Mouse (Mus musculus): Measurements from ENCODE around the gene Frmd4a. TPM values are rescaled to one million over a fixed set of nuclear protein-coding genes. Genes with fewer than 3 reads are reported as not detected.

Frmd4a gene
- polyA plus RNA-seq, 1 experiment from 2014 or later = 39.5 TPM

DNA sequence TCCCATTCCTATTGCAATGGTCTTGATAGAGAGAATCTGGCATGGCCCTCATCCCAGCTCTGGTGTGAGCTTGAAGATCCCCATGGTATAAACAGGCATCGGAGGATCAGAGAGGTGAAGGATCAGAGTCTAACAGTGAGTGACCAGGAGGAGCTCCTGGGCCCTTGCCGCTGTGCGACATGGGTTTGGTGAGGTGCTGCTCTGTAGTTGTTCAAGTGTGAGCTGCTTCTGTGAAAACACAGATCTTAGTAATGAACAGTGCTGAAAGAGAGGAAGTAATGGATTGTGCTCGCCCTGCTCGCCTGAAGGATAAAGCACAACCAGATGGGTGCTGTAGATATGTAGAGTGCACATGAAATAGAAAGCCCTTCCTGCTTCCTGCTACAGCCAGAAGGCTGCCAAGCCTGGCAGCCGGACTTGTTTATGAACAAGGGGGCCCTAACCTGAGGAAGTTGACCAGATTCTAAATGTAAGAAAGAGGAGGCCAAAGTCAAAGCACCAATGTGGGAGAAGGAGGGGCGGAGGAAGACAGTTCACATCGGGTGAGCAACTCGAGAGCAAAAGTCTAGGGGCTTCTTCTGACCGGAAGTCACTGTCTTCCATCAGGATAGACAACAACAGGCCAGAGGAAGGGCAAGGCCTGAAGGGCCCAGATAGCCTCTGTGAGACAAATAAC, 552.8 kb downstream of the Frmd4a start:
- no peak for ATAC-seq (ENCODE audit: insufficient number of reproducible peaks, low FRiP score, low TSS enrichment, low read depth)
- Histone ChIP-seq H3K4me2 (replicated peaks) (no peak overlapping the region), H3K27ac (replicated peaks) (peak overlapping the region; percentile 8; the same call in 1 of the 2 replicates), H3K27me3 (no peaks in the 10 kb centered on the region), H3K4me3 (replicated peaks) (no peak overlapping the region), H3K9me3 (replicated peaks) (no peaks in the 10 kb centered on the region), H3K4me1 (peaks cover 55% of the 10 kb centered on the region), H3K9ac (no peak overlapping the region), H3K36me3 (peaks cover 42% of the 10 kb centered on the region)
- 67% methylated on average over 10 of the region's 10 CpGs for WGBS

DNA sequence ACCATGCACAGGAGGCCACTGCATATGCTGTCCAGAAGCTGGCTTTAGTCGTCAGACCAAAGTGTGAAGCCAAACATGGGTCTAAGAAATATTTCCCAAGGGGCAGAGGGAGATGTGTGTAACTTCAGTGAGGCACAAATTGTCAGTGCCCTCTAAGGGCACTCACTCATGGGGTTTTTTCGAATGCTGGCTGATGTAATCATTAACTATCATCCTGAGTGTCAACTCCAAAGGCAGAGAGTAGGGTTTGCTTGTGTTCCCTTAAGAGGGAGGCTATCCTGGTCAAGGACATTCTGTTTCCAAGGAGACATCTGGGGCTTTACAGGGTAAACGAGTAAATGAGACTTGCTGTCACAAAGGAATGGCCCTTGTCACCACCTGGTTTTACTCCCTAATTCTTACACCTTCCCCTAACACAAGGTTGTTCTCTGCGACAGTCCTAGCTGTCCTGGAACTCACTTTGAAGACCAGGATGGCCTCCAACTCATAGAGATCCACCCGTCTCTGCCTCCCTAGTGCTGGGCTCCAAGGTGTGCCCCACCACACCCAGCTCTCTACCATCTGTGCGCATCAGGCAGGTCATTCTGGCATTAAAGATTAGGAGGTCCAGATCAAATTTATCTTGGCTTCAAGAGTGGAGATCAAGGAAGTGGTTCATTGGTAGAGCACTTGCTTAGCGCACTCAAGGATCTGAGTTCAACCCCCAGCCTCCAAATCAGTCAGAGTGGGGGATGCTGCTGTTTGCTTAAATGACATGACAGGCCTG, 555.2 kb downstream of the Frmd4a start:
- no peak for ATAC-seq (ENCODE audit: insufficient number of reproducible peaks, low FRiP score, low TSS enrichment, low read depth)
- 83% methylated on average over 7 of the region's 7 CpGs for WGBS
- Histone ChIP-seq H3K36me3 (peaks cover 39% of the 10 kb centered on the region), H3K27ac (replicated peaks) (no peak overlapping the region), H3K27me3 (no peaks in the 10 kb centered on the region), H3K4me1 (peaks cover 58% of the 10 kb centered on the region), H3K9me3 (replicated peaks) (no peaks in the 10 kb centered on the region), H3K4me3 (replicated peaks) (no peak overlapping the region), H3K9ac (no peak overlapping the region), H3K4me2 (replicated peaks) (no peak overlapping the region)

DNA sequence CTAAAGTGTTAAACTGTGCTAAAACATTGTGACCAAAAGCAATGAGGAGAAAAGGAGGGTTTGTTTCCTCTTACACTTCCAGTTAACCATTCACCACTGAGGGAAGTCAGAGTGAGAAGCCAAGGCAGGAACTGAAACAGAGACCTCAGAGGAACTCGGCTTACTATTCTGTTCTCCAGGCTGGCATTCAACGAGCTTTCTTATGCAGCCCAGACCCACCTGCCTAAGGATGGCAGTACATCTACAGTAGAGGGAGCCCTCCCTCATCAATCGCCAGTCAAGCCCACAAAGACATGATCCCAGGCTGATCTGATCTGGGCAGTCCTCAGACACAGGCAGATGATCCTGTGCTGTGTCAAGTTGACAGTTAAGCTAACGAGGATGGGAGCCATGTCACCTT, 555.9 kb downstream of the Frmd4a start:
- Histone ChIP-seq H3K9ac (no peak overlapping the region), H3K27ac (replicated peaks) (no peak overlapping the region), H3K4me1 (peaks cover 62% of the 10 kb centered on the region), H3K36me3 (peaks cover 36% of the 10 kb centered on the region), H3K4me3 (replicated peaks) (no peak overlapping the region), H3K4me2 (replicated peaks) (no peak overlapping the region), H3K9me3 (replicated peaks) (no peaks in the 10 kb centered on the region), H3K27me3 (no peaks in the 10 kb centered on the region)
- no peak for ATAC-seq (ENCODE audit: insufficient number of reproducible peaks, low FRiP score, low TSS enrichment, low read depth)
- WGBS = 54% methylated on average over 4 of the region's 4 CpGs

DNA sequence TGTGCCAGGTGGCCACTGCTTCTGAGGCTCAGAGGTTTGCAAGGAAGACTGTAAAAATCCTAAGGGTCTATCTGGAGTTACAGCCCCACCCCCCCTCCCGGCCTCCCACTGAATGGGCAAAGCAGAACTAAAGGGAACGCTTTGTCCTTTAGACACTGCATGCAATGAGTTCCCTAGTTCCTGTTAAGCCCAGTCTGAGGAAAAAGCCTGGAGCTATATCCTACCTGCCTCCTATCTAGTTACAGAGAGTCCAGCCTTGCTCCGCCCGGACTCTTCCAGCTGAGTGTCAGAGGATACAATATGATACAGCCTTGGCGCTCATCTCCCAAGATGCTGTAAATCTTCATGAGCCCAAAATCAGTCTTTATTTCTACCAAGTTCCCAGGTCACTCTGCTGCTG, 556.7 kb downstream of the Frmd4a start:
- ATAC-seq (ENCODE audit: insufficient number of reproducible peaks, low FRiP score, low TSS enrichment, low read depth) = no peak
- Histone ChIP-seq H3K36me3 (peaks cover 36% of the 10 kb centered on the region), H3K4me1 (peaks cover 65% of the 10 kb centered on the region)

DNA sequence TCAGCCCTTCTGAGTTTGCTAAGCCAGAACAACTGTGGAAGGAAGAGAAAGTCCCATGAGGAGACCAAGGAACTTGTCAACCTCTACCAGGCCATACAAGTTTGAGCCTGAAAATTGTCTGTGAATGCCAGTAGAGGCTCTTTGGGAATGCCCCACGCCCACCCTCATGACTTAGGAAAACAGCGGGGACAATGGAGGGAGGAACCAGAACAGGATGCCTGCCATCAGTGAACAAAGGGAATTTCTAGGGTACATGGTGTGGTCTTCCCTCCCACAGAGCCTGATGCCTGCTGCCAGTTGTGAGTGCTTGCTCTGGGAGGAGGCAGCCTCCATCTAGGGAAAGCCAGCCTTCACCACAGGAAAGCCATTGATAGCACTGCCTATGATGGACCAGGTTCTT, 557.6 kb downstream of the Frmd4a start:
- peaks cover 67% of the 10 kb centered on the region for H3K4me1 ChIP-seq
- H3K4me2 ChIP-seq (replicated peaks) = no peak overlapping the region
- no peaks in the 10 kb centered on the region for H3K9me3 ChIP-seq (replicated peaks)
- H3K4me3 ChIP-seq (replicated peaks) = no peak overlapping the region
- peaks cover 36% of the 10 kb centered on the region for H3K36me3 ChIP-seq
- H3K27ac ChIP-seq (replicated peaks) = no peak overlapping the region
- no peaks in the 10 kb centered on the region for H3K27me3 ChIP-seq
- no peak for ATAC-seq (ENCODE audit: insufficient number of reproducible peaks, low FRiP score, low TSS enrichment, low read depth)
- WGBS = 54% methylated on average over 2 of the region's 2 CpGs
- H3K9ac ChIP-seq = no peak overlapping the region

More for the DNA sequence above, 556.7 kb downstream of the Frmd4a start:
- Histone ChIP-seq H3K4me3 (replicated peaks) (no peak overlapping the region), H3K27ac (replicated peaks) (no peak overlapping the region), H3K27me3 (no peaks in the 10 kb centered on the region), H3K4me2 (replicated peaks) (no peak overlapping the region), H3K9ac (no peak overlapping the region), H3K9me3 (replicated peaks) (no peaks in the 10 kb centered on the region)
- WGBS = 65% methylated on average over 5 of the region's 5 CpGs

DNA sequence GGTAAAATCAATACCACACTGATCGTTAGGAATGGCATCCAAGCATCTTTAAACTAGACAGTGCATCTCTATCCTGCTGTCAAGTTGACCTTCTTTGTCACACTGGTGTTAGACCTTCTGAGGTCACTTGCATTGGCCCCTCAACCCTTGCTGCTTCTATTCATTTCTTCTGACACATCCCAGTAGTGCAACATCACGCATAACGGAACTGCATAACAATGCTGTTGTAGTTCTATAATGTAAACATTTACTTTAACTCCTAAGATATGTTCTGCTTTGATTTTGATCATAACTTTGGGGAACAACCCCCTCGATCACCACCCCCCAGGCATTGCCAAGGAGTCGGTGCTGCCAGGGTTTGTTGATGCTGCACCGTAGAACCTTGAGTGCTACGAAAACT, 558.5 kb downstream of the Frmd4a start:
- no peak overlapping the region for H3K9ac ChIP-seq
- no peaks in the 10 kb centered on the region for H3K27me3 ChIP-seq
- 86% methylated on average over 7 of the region's 7 CpGs for WGBS
- peaks cover 61% of the 10 kb centered on the region for H3K4me1 ChIP-seq
- no peaks in the 10 kb centered on the region for H3K9me3 ChIP-seq (replicated peaks)
- H3K4me2 ChIP-seq (replicated peaks) = no peak overlapping the region
- H3K4me3 ChIP-seq (replicated peaks) = no peak overlapping the region
- no peak for ATAC-seq (ENCODE audit: insufficient number of reproducible peaks, low FRiP score, low TSS enrichment, low read depth)
- no peak overlapping the region for H3K27ac ChIP-seq (replicated peaks)
- peaks cover 40% of the 10 kb centered on the region for H3K36me3 ChIP-seq

DNA sequence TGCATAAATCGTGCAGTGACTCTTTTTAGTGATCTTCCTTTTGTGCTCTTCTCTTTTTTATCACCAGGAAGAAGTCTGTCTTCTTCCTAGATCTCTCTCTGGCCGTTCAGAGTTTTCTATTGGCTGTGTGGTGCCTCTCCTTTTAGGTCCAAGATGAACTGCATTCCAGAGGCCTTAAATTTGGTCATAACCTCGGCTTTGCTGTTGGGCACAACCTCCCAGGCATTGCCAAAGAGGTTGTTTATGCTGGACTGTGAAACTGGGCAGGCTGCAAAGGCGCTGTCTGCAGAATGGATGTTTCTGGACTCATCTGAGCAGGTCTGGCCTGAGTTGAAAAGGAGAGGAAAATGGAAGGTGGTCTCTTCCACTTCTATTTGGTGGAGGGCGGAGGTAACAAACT, 560.8 kb downstream of the Frmd4a start:
- 79% methylated on average over 5 of the region's 5 CpGs for WGBS
- Histone ChIP-seq H3K9me3 (replicated peaks) (no peaks in the 10 kb centered on the region), H3K27ac (replicated peaks) (peak overlapping the region; percentile 68; the same call in 1 of the 2 replicates), H3K36me3 (peaks cover 32% of the 10 kb centered on the region), H3K4me3 (replicated peaks) (no peak overlapping the region), H3K4me2 (replicated peaks) (no peak overlapping the region), H3K9ac (no peak overlapping the region), H3K4me1 (peaks cover 75% of the 10 kb centered on the region), H3K27me3 (no peaks in the 10 kb centered on the region)
- no peak for ATAC-seq (ENCODE audit: insufficient number of reproducible peaks, low FRiP score, low TSS enrichment, low read depth)

DNA sequence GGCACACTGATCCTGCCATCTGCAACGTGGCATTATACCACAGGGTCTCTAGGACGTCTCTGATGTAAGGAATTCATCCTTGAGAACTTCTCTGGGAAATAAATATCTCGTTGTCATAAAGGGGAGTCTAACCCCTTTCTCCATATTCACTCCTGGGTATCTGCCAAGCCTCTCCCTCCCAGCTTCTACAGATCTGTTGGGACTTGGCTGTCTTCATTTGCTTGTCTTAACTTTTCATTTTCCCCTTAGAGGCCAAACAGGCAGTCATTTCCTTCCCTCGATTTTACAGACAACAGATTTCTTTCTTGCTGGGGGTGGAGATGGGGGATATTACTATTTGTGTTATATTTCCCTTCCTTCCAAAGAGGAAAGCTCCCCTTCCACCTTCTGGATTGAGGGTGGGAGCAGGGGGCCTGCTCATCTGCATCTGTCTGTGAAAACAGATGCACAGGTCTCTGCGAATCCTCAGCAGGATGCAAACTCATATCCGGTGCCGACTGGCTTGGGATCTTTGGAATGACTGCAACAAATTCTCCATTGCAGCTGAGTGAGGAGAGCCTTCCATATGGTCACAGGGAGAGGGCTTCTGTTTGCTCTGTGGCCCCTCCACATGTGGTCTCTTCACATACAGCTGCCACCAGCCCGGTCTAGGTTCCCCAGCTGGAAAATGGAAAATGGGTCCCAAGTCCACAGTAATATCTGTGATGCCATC, 562.0 kb downstream of the Frmd4a start:
- 46% methylated on average over 8 of the region's 8 CpGs for WGBS
- Histone ChIP-seq H3K4me2 (replicated peaks) (no peak overlapping the region), H3K36me3 (peaks cover 25% of the 10 kb centered on the region), H3K9ac (no peak overlapping the region), H3K4me1 (peaks cover 70% of the 10 kb centered on the region), H3K9me3 (replicated peaks) (no peaks in the 10 kb centered on the region), H3K4me3 (replicated peaks) (no peak overlapping the region), H3K27ac (replicated peaks) (peak overlapping the region; percentile 68), H3K27me3 (no peaks in the 10 kb centered on the region)
- no peak for ATAC-seq (ENCODE audit: insufficient number of reproducible peaks, low FRiP score, low TSS enrichment, low read depth)

DNA sequence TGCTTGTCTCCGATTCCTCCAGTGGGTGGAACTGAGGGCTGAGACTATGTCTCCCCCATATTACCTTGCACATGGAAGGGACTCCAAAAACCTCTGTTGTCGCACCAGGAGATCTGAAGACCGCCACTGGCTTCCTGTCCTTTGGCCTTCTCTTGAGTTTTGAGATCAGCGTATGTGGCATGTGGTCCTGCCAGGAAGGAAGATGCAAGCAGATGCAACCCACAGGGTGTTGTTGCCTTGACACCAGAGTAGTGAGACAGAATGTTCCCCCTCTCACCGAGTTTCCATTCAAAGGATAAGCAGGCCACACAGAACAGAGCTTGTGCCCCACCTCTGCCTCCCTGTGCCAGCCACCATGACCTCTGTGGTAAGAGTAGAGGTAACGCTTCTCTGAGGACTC, 563.1 kb downstream of the Frmd4a start:
- H3K27me3 ChIP-seq = no peaks in the 10 kb centered on the region
- H3K4me2 ChIP-seq (replicated peaks) = no peak overlapping the region
- peaks cover 24% of the 10 kb centered on the region for H3K36me3 ChIP-seq
- no peak overlapping the region for H3K4me3 ChIP-seq (replicated peaks)
- peaks cover 70% of the 10 kb centered on the region for H3K4me1 ChIP-seq
- H3K27ac ChIP-seq (replicated peaks) = no peak overlapping the region
- 81% methylated on average over 6 of the region's 6 CpGs for WGBS
- ATAC-seq (ENCODE audit: insufficient number of reproducible peaks, low FRiP score, low TSS enrichment, low read depth) = no peak
- no peaks in the 10 kb centered on the region for H3K9me3 ChIP-seq (replicated peaks)
- no peak overlapping the region for H3K9ac ChIP-seq

DNA sequence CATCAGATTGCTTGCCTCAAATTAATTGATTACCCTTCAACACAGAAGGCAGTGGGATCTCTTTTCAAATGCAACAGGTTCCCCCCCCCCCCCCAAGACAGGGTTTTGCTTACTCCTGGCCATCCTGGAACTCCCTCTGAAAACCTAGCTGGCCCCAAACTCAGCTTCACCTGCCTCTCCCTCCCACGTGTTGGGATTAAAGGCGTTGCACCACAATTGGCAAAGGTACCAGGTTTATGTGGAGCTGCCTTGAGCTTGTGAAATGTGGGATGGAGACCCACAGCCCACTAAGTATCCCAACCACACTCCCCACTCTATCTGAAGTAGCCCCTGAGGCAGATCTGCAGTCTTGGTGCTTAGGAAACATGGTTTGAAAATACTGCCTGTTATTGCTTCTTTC, 565.4 kb downstream of the Frmd4a start:
- Histone ChIP-seq H3K9me3 (replicated peaks) (no peaks in the 10 kb centered on the region), H3K4me2 (replicated peaks) (no peak overlapping the region), H3K36me3 (peaks cover 13% of the 10 kb centered on the region; the same call in 1 of the 2 replicates), H3K4me3 (replicated peaks) (no peak overlapping the region), H3K4me1 (peaks cover 73% of the 10 kb centered on the region), H3K27ac (replicated peaks) (0 out of 2 replicates have a peak overlapping the region, but pooled peaks have one; percentile 58), H3K27me3 (no peaks in the 10 kb centered on the region), H3K9ac (no peak overlapping the region)
- no peak for ATAC-seq (ENCODE audit: insufficient number of reproducible peaks, low FRiP score, low TSS enrichment, low read depth)
- whole genome bisulfite sequencing = 87% methylated on average over 2 of the region's 2 CpGs

DNA sequence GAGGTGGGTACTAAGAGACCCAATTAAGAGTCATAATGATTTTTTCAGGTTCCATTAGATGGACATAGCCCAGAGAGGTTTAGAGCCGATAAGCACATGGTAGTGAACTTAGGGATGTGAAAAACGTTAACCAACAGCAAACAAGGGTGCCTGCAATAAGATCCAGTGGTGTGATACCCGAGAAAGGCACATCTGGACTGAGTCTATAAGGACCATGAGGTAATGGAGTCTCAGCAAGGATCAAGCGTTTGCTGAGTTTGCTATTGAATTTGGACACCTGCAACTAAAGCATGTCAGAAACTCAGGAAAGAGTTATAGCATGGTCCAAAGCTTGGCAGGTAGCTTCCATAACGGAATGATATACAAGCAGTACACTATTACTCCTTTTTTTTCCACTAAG, 566.7 kb downstream of the Frmd4a start:
- Histone ChIP-seq H3K4me2 (replicated peaks) (no peak overlapping the region), H3K4me1 (peaks cover 74% of the 10 kb centered on the region), H3K27me3 (no peaks in the 10 kb centered on the region), H3K36me3 (peaks cover 13% of the 10 kb centered on the region; the same call in 1 of the 2 replicates), H3K9ac (no peak overlapping the region), H3K27ac (replicated peaks) (no peak overlapping the region), H3K4me3 (replicated peaks) (no peak overlapping the region), H3K9me3 (replicated peaks) (no peaks in the 10 kb centered on the region)
- no peak for ATAC-seq (ENCODE audit: insufficient number of reproducible peaks, low FRiP score, low TSS enrichment, low read depth)
- 38% methylated on average over 5 of the region's 5 CpGs for WGBS
